Mouse (Mus musculus) heart, postnatal 10 days (tissue): ENCODE data around the gene Phactr2. TPM values are rescaled to one million over a fixed set of nuclear protein-coding genes. Genes with fewer than 3 reads are reported as not detected.
A peak's percentile ranks its signal among the peaks of the same experiment; 100 is the strongest.

ENCODE experiments used
- DNase-seq, 2 experiments: peaks; one replicate each; pipeline ENCODE4 v3.0.0; 2021
- intact Hi-C: fragments of 180-260 bp; cut with DNase I; formaldehyde crosslinking; loops from one replicate; pipeline ENCODE4 v1.15.1; 2025
- total RNA-seq, 2 experiments: library from RNA; stranded (reverse); gene quantifications; 2 replicates each; pipeline ENCODE4 v1.2.3; 2021

Gene Phactr2
- total RNA-seq, 2 experiments from 2014 or later = 57.3 to 63.5 TPM

GRCm38 (mm10) chr10:13335814-13336213 is 138.4 kb downstream of the Phactr2 start:
- intact Hi-C loops = no loop called here
- no peak for DNase-seq

GRCm38 (mm10) chr10:13335347-13335746 is 138.9 kb downstream of the Phactr2 start:
- intact Hi-C loops = no loop called here

DNA sequence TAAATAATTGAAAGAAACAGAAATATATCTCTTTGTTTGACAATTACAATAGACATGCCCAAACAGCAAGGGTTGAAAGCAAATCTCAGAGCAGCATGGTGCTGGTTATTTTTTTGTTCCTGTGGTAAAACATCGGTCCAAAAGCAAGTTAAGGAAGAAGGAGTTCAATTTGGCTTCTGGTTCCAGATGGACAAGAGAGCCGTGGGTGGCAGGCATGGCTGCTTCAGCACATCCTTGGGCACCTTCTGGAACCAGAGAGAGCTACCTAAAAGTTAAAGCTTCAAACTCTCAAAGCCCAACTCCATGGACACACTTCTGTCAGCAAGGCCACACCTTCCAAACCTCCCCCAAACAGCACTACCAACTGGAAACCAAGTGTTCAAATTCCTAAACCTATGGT is 140.4 kb downstream of the Phactr2 start:
- no peak for DNase-seq
- intact Hi-C loops = no loop called here

More at GRCm38 (mm10) chr10:13335347-13335746, 138.9 kb downstream of the Phactr2 start:
- DNase-seq = no peak

DNA sequence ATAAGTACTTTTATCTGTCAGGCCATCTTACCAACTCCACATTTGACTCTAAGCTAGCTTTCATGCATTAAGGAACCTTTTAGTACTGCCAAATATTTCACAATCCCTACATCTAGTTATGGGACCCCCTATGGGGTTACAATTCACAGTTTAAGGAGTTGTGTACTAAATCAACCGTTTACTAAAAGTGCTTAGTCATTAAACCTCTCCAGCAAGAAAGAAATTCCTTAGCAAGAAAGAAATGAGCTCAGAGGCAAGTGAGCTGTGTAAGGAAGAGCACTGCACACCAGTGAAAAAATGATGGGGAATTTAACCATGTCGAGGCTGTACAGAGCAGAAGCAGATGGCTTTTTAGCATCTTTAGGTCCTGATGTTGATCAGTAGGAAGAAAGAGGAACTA is 141.2 kb downstream of the Phactr2 start:
- intact Hi-C loops = no loop called here
- DNase-seq = no peak

DNA sequence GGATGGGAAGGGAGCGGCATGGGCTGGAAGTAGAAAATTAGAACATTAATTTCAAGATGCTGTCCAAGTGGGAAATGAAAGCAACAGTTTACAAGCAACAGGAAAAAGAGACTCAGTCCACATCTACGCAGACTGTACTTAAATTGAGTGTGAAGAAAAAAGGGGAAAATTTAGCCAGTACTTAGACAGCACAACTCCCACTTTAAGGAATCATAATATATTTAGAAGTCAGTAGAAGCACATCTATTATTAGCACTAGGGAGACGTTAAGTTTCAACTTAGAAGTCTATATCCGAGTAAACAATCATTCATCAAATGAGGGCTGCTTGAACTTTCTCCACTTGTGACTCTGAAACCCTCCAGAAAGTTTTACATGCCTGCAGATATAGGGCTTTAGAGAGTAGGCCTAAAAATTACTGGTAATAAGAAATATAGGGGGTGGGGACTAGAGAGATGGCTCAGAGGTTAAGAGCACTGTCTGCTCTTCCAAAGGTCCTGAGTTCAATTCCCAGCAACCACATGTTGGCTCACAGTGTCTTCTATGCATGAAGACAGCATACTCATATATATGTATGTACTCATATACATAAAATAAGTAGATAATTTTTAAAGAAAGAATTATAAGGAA is 142.7 kb downstream of the Phactr2 start:
- intact Hi-C loops = no loop called here
- no peak for DNase-seq

DNA sequence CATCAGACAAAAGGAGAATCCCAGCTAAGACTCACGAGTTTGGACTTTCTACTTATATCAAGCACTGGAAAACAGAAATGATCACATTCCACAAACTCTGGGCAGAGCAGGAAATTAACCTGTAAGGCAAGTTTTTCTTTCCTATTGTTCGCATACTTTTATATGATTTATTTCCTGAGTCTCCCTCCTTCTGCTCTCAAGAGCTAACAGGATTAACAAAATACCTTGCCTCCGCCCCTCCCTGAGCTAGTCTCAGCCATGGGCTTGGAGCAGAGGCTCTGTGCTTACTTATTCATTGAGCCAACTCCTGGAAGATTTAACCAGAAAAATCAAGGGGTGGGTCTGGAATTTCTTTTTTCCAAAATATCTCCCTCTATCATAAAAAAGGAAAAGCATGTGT is 145.6 kb downstream of the Phactr2 start:
- intact Hi-C loops = no loop called here

GRCm38 (mm10) chr10:13326149-13326873 is 147.9 kb downstream of the Phactr2 start:
- intact Hi-C loops = no loop called here
- peak in 1 of 2 experiments; percentile 32 for DNase-seq

More for the DNA sequence above, 145.6 kb downstream of the Phactr2 start:
- no peak for DNase-seq

DNA sequence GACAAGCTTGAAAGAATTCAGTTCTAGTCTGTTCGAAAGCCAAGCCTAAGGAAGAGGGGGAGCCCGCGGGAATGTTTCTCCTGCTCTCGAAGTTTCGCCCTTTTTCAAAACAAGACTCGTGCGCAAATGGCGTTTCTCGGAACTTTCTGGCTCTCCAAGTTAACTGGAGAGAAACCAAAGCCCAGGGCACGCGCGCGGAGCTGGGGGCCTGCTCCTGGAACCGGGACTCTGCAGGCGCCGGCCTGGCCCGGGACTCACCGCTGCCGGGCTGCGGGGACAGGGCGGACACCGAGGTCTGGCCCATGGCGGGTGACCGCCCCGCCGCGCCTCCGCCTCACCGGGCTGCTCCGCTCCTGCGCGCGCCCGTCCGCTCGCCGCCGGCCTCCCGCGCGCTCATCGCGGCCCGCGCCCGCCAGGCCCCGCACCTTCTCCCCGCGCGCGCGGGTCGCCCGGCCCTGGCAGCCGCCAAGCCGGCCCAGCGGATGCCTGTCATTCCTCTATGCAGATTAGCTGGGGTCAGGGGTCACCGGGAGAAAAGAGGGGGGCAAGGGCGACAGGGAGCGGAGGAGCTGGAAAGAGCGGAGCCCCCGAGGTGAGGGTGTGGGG is 150.3 kb downstream of the Phactr2 start:
- intact Hi-C loops = loop anchor here (2.0 kb wide), 1 partner anchor 309 kb away; no protein-coding TSS in a partner anchor
- peak; percentile 85 to 87 for DNase-seq

- DNase-seq = peak; percentile 40 to 49
- intact Hi-C loops = no loop called here
These were observed 150.9 kb downstream of the Phactr2 start for GRCm38 (mm10) chr10:13323139-13323805.

DNA sequence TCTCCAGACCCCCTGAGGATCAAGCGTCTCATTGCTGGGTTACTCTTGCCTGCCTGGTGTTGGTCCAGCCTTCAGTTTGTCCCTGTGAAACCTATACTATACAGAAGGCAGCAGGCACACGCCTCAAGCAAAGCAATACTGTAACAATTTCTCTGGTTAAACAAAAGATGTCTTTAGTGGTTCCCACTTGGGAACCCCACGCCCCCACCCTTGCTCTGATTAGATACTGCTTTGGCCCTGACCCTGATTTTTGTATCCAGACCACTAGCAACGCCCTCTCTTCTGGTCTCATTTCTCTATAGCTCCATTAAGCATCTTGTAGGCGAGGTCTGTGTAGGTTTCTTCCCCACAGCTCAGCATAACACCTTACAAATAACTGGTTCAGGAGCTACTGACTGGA is 159.2 kb downstream of the Phactr2 start:
- DNase-seq = no peak
- intact Hi-C loops = no loop called here

- intact Hi-C loops = loop anchor here (2.0 kb wide), 1 partner anchor 24 kb away; no protein-coding TSS in a partner anchor
These were observed 161.6 kb downstream of the Phactr2 start for GRCm38 (mm10) chr10:13312576-13312975.

DNA sequence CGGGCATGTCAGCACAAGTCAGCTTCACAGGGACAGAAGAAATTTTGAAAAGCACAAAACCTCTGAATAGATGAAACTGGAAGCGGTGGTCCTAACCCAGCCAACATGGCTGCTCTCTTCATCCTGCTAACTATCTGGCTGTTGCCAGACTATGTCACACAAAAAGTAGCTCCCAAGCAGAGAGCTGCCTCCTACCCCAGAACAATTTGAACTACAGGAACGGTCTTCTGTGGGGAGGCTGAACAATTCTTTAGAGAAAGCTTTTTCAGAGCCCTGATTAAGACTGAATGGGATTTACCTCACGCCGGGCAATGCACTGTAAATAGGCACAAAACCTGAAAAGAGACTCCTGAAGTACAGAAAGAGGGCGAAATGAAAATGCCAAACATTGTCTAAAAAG is 162.6 kb downstream of the Phactr2 start:
- DNase-seq = no peak
- intact Hi-C loops = loop anchor here (2.0 kb wide), 1 partner anchor 23 kb away; no protein-coding TSS in a partner anchor

More at GRCm38 (mm10) chr10:13312576-13312975, 161.6 kb downstream of the Phactr2 start:
- DNase-seq = no peak

DNA sequence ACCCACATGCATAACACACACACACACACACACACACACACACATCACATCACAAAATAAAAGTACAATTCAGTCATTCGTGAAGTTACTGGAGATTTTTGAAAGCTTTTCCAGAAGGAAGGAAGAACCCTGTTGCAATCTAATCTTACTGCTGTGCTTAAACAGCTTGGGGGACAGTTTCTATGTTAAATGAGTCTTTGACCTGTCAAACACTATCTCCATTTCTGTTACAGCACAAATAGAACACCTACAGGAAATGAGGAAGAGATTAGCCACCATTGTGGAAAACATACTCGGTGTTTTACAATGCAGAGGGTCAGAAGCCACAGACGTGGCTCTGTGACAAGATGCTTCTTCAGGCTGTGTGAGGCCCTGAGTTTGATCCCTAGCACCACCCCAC is 164.1 kb downstream of the Phactr2 start:
- intact Hi-C loops = no loop called here

GRCm38 (mm10) chr10:13304641-13305241 is 169.5 kb downstream of the Phactr2 start:
- DNase-seq = no peak
- intact Hi-C loops = no loop called here

More for the DNA sequence above, 164.1 kb downstream of the Phactr2 start:
- no peak for DNase-seq

GRCm38 (mm10) chr10:13303271-13304265 is 170.6 kb downstream of the Phactr2 start:
- intact Hi-C loops = no loop called here
- peak in 1 of 2 experiments; percentile 25 for DNase-seq

DNA sequence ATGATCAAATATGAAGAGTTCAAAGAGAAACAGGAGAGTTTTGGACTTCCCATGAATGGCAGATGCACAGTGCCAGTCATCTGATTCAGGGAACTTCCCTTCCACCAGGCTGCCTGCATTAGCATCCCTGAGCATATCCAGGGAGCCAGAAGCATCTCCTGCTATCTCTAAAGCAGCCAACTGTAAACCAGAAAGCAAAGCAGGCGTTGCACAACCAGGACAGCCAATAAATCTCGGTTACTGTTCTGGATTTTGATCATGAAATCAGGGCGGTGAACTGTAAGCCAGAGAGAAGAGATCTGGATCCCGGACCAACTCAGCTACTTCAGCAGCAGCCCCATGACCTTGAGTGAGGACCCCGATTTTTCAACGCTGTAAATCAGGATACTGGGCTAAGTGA is 173.6 kb downstream of the Phactr2 start:
- intact Hi-C loops = no loop called here
- no peak for DNase-seq

DNA sequence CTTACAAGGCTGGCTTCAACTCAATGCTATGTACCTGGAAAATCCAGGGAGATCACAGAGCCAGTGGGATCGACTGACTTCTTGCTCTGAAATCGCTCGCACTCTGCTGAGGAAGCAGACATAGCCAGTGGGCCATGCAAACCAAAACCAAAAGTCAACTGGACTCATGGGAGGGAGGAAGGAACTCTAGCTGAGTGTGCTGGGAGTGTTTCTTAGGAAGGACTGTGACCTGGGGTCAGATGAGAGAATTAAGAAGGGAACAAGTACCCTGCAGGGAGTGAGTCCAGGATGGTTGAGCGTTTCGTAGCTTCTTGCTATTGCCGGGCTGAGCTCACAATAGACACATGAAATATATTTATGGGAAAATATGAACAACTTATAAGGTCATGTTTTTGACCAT is 174.0 kb downstream of the Phactr2 start:
- peak in 1 of 2 experiments; percentile 26 for DNase-seq
- intact Hi-C loops = no loop called here

GRCm38 (mm10) chr10:13294886-13295285 is 179.3 kb downstream of the Phactr2 start:
- DNase-seq = no peak
- intact Hi-C loops = no loop called here

DNA sequence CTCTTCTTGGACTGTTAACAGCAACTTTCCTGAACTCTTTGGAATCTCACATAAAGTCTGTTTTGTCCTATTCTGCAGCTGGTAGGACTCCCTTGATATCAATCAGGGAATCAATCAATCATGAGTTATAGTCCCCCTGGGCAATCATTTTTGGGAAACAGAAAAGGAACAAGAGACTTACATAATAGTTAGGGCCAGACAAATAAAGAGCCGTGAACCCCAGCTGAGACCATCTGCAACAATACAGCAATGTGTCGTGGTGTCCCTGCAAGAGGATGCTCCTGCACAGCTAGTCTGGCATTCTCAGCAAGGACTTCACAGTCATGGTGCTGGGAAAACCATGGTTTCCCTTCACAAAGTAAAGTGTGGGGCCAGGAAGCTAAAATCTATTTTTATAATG is 182.2 kb downstream of the Phactr2 start:
- no peak for DNase-seq
- intact Hi-C loops = no loop called here
